Mouse (Mus musculus) forebrain, postnatal 0 days (tissue): ENCODE measurements around the gene Glp2r. TPM values are rescaled to one million over a fixed set of nuclear protein-coding genes. Genes with fewer than 3 reads are reported as not detected.
A peak's percentile ranks its signal among the peaks of the same experiment; 100 is the strongest.

Source experiments
- ATAC-seq: fragments of 200-750 bp; cut with Nextera tagmentation; 2 replicates; pipeline ENCODE4 v1.8.0; 2017; ENCODE audit warnings: mild to moderate bottlenecking, moderate library complexity
- DNase-seq: peaks from one replicate; pipeline ENCODE4 v3.0.0-alpha.2; 2015
- H3K27ac ChIP-seq: fragments of 300-500 bp; sonication (generic); 2 replicates; pipeline ENCODE4 v1.5.1; 2014; ENCODE audit warnings: low read depth, mild to moderate bottlenecking, antibody characterized with exemption, low read length, moderate library complexity, mixed read lengths
- H3K27me3 ChIP-seq: fragments of 300-500 bp; sonication (generic); 2 replicates; pipeline ENCODE4 v1.6.1; 2014; ENCODE audit warnings: mild to moderate bottlenecking, low read length, mixed read lengths; ENCODE audit not compliant: insufficient read depth
- H3K36me3 ChIP-seq: fragments of 300-500 bp; sonication (generic); 2 replicates; pipeline ENCODE4 v1.6.1; 2014; ENCODE audit warnings: mild to moderate bottlenecking, moderate library complexity; ENCODE audit not compliant: insufficient read depth
- H3K4me1 ChIP-seq: fragments of 300-500 bp; sonication (generic); 2 replicates; pipeline ENCODE4 v1.6.1; 2014; ENCODE audit warnings: antibody characterized with exemption; ENCODE audit not compliant: insufficient read depth
- H3K4me2 ChIP-seq: fragments of 300-500 bp; sonication (generic); 2 replicates; pipeline ENCODE4 v1.6.1; 2014; ENCODE audit warnings: low read depth, mild to moderate bottlenecking, moderate library complexity
- H3K4me3 ChIP-seq: fragments of 300-500 bp; sonication (generic); 2 replicates; pipeline ENCODE4 v1.5.1; 2014; ENCODE audit warnings: low read depth, low read length, mixed read lengths
- H3K9ac ChIP-seq: fragments of 300-500 bp; sonication (generic); 2 replicates; pipeline ENCODE4 v1.6.1; 2014; ENCODE audit warnings: mild to moderate bottlenecking
- H3K9me3 ChIP-seq: fragments of 300-500 bp; sonication (generic); 2 replicates; pipeline ENCODE4 v1.6.1; 2016; ENCODE audit warnings: low read length
- CTCF ChIP-seq: sonication (generic); IDR thresholded peaks from 2 replicates; pipeline ENCODE4 v1.5.1; 2016; ENCODE audit warnings: antibody characterized with exemption, control low read depth, low read depth
- WGBS: fragments of 180-500 bp; shearing (Covaris S2); extraction: QIAGEN DNeasy Blood & Tissue Kit; methylation state at CpG from one replicate; pipeline ENCODE4 v1.1.7; 2014; 5-methylcytosine and 5-hydroxymethylcytosine counted together
- polyA plus RNA-seq: library from polyadenylated mRNA; unstranded; fragments of >200 nt; fragmentation: Nextera tagmentation; extraction: Ambion mirVana; gene quantifications from 2 replicates; pipeline ENCODE4 v1.2.1, GENCODE M21; 2015
- total RNA-seq: library from RNA; depleted of rRNA; stranded (reverse); fragments of >200 nt; gene quantifications from 2 replicates; pipeline ENCODE4 v1.2.3, GENCODE M21; 2014

The Glp2r gene
- total and polyA plus RNA-seq, 2 experiments from 2014 or later: 0.05 to 0.07 TPM

- Histone ChIP-seq H3K9ac (no peak overlapping the region), H3K4me1 (peaks cover 10% of the 10 kb centered on the region; the same call in 1 of the 2 replicates), H3K27ac (no peak overlapping the region), H3K36me3 (peaks cover 6% of the 10 kb centered on the region), H3K4me3 (no peak overlapping the region), H3K27me3 (no peaks in the 10 kb centered on the region), H3K9me3 (no peaks in the 10 kb centered on the region), H3K4me2 (no peak overlapping the region)
- WGBS: 50% methylated on average over 17 of the region's 17 CpGs
- no peak for TF ChIP-seq CTCF
- DNase-seq (peak; percentile 65), ATAC-seq (peak; percentile 35; the same call in 1 of the 2 replicates)
These were observed 115.6 kb downstream of the Glp2r start for GRCm38 (mm10) chr11:67655236-67655959.

GRCm38 (mm10) chr11:67654514-67654913 is 116.4 kb downstream of the Glp2r start:
- DNase-seq (no peak), ATAC-seq (no peak)
- no peak overlapping the region for H3K27ac ChIP-seq
- H3K4me2 ChIP-seq: no peak overlapping the region
- H3K9ac ChIP-seq: no peak overlapping the region
- H3K27me3 ChIP-seq: no peaks in the 10 kb centered on the region
- H3K4me3 ChIP-seq: no peak overlapping the region
- peaks cover 10% of the 10 kb centered on the region; the same call in 1 of the 2 replicates for H3K4me1 ChIP-seq
- 89% methylated on average over 4 of the region's 4 CpGs for WGBS
- TF ChIP-seq CTCF: no peak
- no peaks in the 10 kb centered on the region; the same call in 1 of the 2 replicates for H3K36me3 ChIP-seq
- no peaks in the 10 kb centered on the region for H3K9me3 ChIP-seq

GRCm38 (mm10) chr11:67653521-67654090 is 117.3 kb downstream of the Glp2r start:
- Histone ChIP-seq H3K27ac (no peak overlapping the region), H3K27me3 (no peaks in the 10 kb centered on the region), H3K36me3 (no peaks in the 10 kb centered on the region; the same call in 1 of the 2 replicates), H3K9me3 (no peaks in the 10 kb centered on the region), H3K4me1 (peaks cover 10% of the 10 kb centered on the region; the same call in 1 of the 2 replicates), H3K9ac (no peak overlapping the region), H3K4me3 (no peak overlapping the region), H3K4me2 (no peak overlapping the region)
- no peak for TF ChIP-seq CTCF
- DNase-seq: no peak
- ATAC-seq: no peak
- WGBS: 87% methylated on average over 9 of the region's 9 CpGs

- H3K9me3 ChIP-seq: no peaks in the 10 kb centered on the region
- H3K4me3 ChIP-seq: no peak overlapping the region
- peaks cover 10% of the 10 kb centered on the region; the same call in 1 of the 2 replicates for H3K4me1 ChIP-seq
- DNase-seq (no peak), ATAC-seq (0 out of 2 replicates have a peak, but pooled peaks have one; percentile 16)
- WGBS: 27% methylated on average over 6 of the region's 6 CpGs
- no peak overlapping the region; the same call in 1 of the 2 replicates for H3K27ac ChIP-seq
- H3K9ac ChIP-seq: no peak overlapping the region
- no peaks in the 10 kb centered on the region for H3K27me3 ChIP-seq
- H3K4me2 ChIP-seq: peak overlapping the region; percentile 23; the same call in 1 of the 2 replicates
- TF ChIP-seq CTCF: no peak
- no peaks in the 10 kb centered on the region; the same call in 1 of the 2 replicates for H3K36me3 ChIP-seq
These were observed 118.1 kb downstream of the Glp2r start for GRCm38 (mm10) chr11:67652893-67653255.

- WGBS: 12% methylated on average over 14 of the region's 14 CpGs
- peak; percentile 82 for TF ChIP-seq CTCF
These were observed 118.6 kb downstream of the Glp2r start for GRCm38 (mm10) chr11:67652194-67652892.

GRCm38 (mm10) chr11:67651731-67652130 is 119.2 kb downstream of the Glp2r start:
- H3K9me3 ChIP-seq: no peaks in the 10 kb centered on the region
- no peak for ATAC-seq
- no peaks in the 10 kb centered on the region for H3K27me3 ChIP-seq
- no peak overlapping the region for H3K4me3 ChIP-seq
- H3K4me2 ChIP-seq: no peak overlapping the region
- H3K9ac ChIP-seq: no peak overlapping the region
- no peak for TF ChIP-seq CTCF
- H3K4me1 ChIP-seq: peaks cover 10% of the 10 kb centered on the region; the same call in 1 of the 2 replicates
- WGBS: 75% methylated on average over 6 of the region's 6 CpGs
- no peak for DNase-seq
- no peaks in the 10 kb centered on the region; the same call in 1 of the 2 replicates for H3K36me3 ChIP-seq
- H3K27ac ChIP-seq: no peak overlapping the region

More at GRCm38 (mm10) chr11:67652194-67652892, 118.6 kb downstream of the Glp2r start:
- Histone ChIP-seq H3K9ac (no peak overlapping the region), H3K36me3 (no peaks in the 10 kb centered on the region; the same call in 1 of the 2 replicates), H3K27me3 (no peaks in the 10 kb centered on the region), H3K9me3 (no peaks in the 10 kb centered on the region), H3K27ac (no peak overlapping the region; the same call in 1 of the 2 replicates), H3K4me2 (peak overlapping the region; percentile 23; the same call in 1 of the 2 replicates), H3K4me3 (no peak overlapping the region), H3K4me1 (peaks cover 10% of the 10 kb centered on the region; the same call in 1 of the 2 replicates)
- DNase-seq (peak; percentile 70), ATAC-seq (peak; percentile 34; the same call in 1 of the 2 replicates)
